Mouse (Mus musculus): ENCODE results near the gene Heg1.
A peak's percentile ranks its signal among the peaks of the same experiment; 100 is the strongest.

Gene Heg1

GRCm38 (mm10) chr16:33769848-33770247, 85.7 kb downstream of the Heg1 start:
- DNase-seq (ENCODE audit: low read depth, low spot score): no peak

- DNase-seq (ENCODE audit: low read depth, low spot score): no peak
Observed at GRCm38 (mm10) chr16:33770778-33771454, 86.7 kb downstream of the Heg1 start.

- no peak for DNase-seq (ENCODE audit: low read depth, low spot score)
Observed at GRCm38 (mm10) chr16:33772809-33773208, 88.6 kb downstream of the Heg1 start.

DNA sequence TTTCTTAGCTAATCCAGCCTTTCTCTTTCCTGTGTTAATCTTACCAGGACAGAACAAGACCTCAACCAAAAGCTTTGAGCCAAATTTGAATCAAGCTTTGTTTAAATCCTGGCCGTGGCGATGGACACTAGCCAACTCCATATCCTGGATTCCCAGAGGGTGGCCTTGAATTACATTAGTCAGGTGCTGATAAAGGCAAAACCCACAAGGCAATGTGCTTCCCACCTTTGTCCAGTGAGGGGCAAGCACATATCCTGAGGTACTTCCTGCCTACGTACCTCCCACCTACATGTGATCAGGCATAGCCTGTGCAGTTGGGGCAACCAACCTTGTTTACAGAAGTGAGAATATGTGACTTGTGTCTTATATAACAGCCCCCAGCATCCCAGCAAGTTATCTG, 90.8 kb downstream of the Heg1 start:
- no peak for DNase-seq (ENCODE audit: low read depth, low spot score)

- DNase-seq (ENCODE audit: low read depth, low spot score): no peak
Observed at GRCm38 (mm10) chr16:33775733-33776335, 91.7 kb downstream of the Heg1 start.

GRCm38 (mm10) chr16:33776766-33777529, 92.8 kb downstream of the Heg1 start:
- DNase-seq (ENCODE audit: low read depth, low spot score): no peak

DNA sequence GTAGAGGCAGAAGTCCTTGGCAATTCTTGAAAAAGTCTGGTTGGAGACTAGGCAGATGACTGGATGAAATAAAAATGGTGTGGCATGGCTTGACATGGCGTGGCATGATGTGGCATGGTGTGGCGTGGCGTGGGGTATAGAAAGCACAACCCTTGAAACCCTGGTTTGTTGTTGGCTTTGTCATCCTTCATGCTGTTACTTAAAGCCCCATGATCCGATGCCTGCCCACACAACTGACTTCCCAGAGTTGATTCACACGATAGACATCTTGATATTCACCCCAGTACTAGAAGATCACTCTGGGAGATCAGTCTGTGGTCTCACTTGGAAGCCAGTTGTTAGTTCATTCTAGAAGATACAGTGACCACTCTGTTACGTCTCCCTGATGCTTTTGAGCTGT, 93.4 kb downstream of the Heg1 start:
- DNase-seq (ENCODE audit: low read depth, low spot score): no peak

- DNase-seq (ENCODE audit: low read depth, low spot score): no peak
Observed at GRCm38 (mm10) chr16:33781789-33782728, 97.9 kb downstream of the Heg1 start.

DNA sequence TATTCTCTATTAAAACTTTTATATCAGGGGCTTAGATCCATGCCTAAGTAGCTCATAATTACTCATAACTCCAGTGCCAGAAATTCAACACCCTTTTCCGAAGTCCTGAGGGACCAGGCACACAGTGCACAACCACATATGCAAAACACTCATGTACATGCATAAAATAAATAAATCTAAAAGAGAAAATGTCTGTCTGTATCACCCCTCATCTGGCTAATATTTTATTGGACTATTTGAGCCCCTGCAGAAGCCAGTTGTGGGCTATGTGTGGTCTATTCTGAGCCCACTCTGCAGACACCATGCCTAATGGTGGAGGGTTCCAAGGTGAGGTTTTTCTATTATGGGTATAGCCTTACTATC, 98.5 kb downstream of the Heg1 start:
- DNase-seq (ENCODE audit: low read depth, low spot score): no peak

GRCm38 (mm10) chr16:33784547-33784946, 100.4 kb downstream of the Heg1 start:
- no peak for DNase-seq (ENCODE audit: low read depth, low spot score)

DNA sequence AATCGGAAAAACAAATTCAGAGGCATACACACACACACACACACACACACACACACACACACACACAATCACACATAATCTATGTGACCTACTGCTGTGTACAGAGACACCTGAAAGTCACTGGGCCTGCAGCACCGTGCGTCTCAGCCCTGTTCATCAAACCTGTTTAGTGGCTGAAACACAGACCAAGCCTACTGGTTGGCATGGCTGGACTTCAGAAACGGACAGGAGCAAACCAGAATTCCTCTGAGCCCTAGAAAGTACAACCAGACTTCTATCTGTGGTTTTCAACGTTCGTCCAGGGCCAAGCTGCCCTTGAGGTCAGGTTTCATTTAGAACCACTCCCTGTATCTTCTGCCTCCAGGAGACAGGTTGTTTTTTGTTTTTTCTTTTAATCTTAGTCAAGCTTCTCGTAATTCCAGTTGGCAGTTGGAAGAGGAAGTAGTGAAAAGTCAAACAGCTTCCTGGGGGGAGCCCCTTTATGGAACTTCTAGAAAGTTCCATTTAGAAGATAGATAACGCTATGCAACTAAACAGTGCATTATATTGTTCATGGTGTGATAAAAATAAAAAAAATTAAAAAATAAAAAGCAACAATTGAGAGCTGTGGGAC, 101.0 kb downstream of the Heg1 start:
- no peak for DNase-seq (ENCODE audit: low read depth, low spot score)

DNA sequence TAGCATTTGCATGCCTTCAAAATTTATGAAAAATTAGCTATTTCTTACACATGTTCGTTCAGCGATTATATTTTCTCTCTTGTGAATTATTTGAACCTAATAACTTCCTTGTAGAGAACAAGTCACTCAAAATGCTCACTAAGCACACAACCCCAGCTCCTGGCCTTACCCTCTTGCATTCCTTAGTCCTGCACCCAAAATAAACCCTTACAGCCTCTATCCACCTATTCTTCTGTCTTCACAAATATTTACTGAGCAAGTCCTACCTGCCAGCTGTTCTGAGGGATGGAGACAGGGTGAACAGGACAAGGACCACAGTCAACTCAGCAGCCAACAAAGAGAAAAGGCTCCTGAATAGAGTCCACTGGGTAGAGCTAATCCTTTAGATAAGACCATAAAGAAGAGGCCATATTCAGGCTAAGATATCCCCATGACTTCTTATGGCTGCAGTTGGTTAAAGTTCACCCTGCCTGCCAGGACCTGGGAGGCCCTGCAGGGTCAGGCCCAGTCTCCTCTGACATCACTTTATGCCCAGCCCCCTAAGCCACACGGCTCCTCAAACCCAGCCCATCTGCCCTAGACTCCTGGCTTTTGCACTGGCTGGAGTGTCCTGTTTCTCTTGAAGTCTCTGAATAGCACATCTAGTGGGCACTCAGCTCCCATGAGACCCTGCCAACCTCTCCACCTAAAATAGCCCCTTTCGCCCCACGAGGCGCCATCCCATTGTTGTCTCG, 102.7 kb downstream of the Heg1 start:
- no peak for DNase-seq (ENCODE audit: low read depth, low spot score)

GRCm38 (mm10) chr16:33793846-33794791, 109.9 kb downstream of the Heg1 start, which contains the start of gene Muc13:
Muc13 (plus strand) TSS chr16:33794037.
- no peak for DNase-seq (ENCODE audit: low read depth, low spot score)

GRCm38 (mm10) chr16:33795106-33795505, 110.9 kb downstream of the Heg1 start:
- no peak for DNase-seq (ENCODE audit: low read depth, low spot score)

- no peak for DNase-seq (ENCODE audit: low read depth, low spot score)
Observed at GRCm38 (mm10) chr16:33795887-33796286, 111.7 kb downstream of the Heg1 start.

DNA sequence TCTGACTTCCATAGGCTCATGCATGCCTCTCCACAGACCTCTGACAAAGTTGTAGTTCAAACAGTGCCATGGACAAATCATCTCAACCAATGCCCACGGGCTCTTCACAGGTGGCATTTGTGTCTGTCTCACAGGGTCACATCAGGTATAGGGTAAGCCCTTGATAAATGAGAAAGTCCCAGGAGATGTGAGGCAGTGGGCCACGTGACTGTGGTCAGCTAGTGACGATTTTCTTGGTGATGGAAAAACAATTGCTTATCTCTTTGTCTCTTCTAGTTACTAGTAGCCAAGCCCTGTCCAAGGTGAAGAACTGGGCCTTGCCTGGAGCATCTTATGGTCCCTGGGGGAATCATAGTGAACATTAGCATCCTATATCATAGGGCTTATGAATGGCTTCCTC, 112.6 kb downstream of the Heg1 start:
- DNase-seq (ENCODE audit: low read depth, low spot score): no peak

DNA sequence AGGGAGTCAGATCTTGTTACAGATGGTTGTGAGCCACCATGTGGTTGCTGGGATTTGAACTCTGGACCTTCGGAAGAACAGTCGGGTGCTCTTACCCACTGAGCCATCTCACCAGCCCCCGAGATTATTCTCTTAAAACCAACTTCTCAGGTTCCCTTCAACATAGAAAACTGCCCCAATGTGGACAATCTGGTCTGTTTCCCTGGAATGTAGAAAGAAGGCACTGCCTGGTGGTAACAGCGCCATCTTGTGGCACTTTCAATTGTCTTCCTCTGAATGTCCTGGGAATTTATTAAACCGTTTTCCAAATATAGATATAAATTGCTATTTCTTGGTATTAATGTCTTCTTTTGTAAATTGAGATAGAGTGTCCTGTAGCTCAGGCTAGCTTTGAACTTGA, 113.7 kb downstream of the Heg1 start:
- DNase-seq (ENCODE audit: low read depth, low spot score): peak; percentile 45

GRCm38 (mm10) chr16:33810002-33810401, 125.8 kb downstream of the Heg1 start:
- no peak for DNase-seq (ENCODE audit: low read depth, low spot score)

GRCm38 (mm10) chr16:33818413-33819165, 134.4 kb downstream of the Heg1 start:
- DNase-seq (ENCODE audit: low read depth, low spot score): no peak
